Mouse (Mus musculus): ENCODE results near the gene Stard9.

DNA sequence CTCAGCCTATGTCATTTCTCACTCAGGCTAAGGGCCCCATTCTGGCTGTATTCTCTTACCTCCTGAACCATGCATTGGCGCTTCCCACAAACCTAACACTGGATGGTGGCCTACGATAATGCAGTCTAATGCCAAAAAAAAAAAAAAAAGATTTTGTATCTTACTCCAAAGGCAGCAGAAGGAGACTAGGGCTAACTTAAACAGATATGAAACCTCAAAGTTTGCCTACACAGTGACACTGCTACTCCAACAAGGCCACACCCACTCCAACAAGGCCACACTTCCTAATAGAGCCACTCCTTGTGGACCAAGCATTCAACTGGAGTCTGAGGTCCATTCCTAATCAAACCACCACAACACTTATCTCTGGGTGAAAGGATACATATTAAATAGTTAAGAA is 27.8 kb downstream of the Stard9 start:
- TF ChIP-seq CTCF (IDR thresholded peaks at IDR 0.05; ENCODE audit: extremely low read depth, insufficient read depth, low read length) (no peak), POLR2A (IDR thresholded peaks at IDR 0.05; ENCODE audit: extremely low read depth, insufficient read depth, low read length) (no peak)

Measured in cortical plate, adult 2 months (tissue).